In the genomic region with DNA sequence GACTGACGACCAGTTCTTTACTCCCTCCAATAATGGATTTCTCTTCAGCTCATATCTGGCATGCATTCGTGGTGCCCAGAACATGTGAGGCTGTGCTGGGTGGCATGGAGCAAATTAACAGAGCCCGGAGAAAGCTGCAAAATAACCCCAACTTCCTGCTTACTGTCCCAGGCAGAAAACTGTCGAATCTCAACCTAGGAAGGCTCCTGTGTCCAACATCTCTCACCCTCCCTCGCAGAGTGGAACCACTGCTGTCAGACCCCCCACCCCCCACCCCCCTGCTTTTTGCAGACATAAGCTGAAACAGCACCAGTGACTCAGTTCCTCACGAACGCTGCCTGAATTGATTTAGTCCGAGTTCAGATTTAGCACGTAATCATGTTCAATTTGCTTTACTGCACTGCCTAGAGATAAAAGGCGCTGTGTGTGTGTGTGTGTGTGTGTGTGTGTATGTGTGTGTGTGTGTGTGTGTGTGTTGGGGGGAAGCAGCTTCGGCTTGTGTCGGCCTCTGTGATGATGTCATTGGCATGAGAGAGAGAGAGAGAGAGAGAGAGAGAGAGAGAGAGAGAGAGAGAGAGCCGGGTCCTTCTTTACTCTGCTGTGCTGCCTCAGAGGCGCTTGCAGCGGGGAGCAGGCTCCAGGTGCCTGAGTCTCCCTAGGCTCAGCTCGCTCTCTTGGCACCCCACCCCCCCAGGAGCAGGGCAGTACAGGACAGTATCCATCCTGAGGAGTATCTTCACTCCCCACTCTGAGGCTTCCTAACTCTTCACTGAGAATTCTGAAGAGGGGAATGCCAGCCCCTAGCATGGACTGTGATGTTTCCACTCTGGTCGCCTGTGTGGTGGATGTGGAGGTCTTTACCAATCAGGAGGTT, we compare ENCODE assay signal across 8 mouse cellular contexts.
DNase-seq lines count a peak whose midpoint lies in the region; ATAC-seq and TF ChIP-seq lines count a peak whose summit lies in the region.

No protein-coding gene starts in this region.

- H3K4me3 ChIP-seq in heart, embryonic 10.5 days, result peak overlapping the region; percentile 38
- peak overlapping the region; percentile 18; the same call in 1 of the 2 replicates for H3K4me3 ChIP-seq in forebrain, embryonic 10.5 days

- TF ChIP-seq CTCF in brain, embryonic 14.5 days (IDR thresholded peaks at IDR 0.05; ENCODE audit: borderline replicate concordance, extremely low read depth, insufficient read depth, insufficient read length), result no peak

- 43% methylated on average over 16 of the region's 17 CpGs for WGBS in heart, embryonic 10.5 days
- WGBS in forebrain, embryonic 10.5 days, result 55% methylated on average over 16 of the region's 17 CpGs

- peaks cover 16% of the 10 kb centered on the region for H3K4me1 ChIP-seq in heart, embryonic 10.5 days
- H3K4me1 ChIP-seq in forebrain, embryonic 10.5 days, result peaks cover 24% of the 10 kb centered on the region

- ATAC-seq in monocyte, adult 5-6 weeks (replicated peaks; ENCODE audit: insufficient number of reproducible peaks, low FRiP score, low TSS enrichment, poor library complexity, severe bottlenecking), result no peak

- DNase-seq in heart, embryonic 10.5 days (ENCODE audit: low spot score), result no peak
- DNase-seq in heart, adult 9 months (ENCODE audit: low spot score in 2 of 2), result no peak
- peak; percentile 84 for DNase-seq in brain, embryonic 14.5 days (ENCODE audit: low read depth)
- no peak for DNase-seq in forebrain, embryonic 10.5 days (ENCODE audit: extremely low spot score, low spot score)
- DNase-seq in layer of hippocampus, adult 8-10 months (ENCODE audit: low spot score in 2 of 2), result peak; percentile 15
- peak; percentile 19 for DNase-seq in neural tube, embryonic 10.5 days (ENCODE audit: extremely low spot score, low spot score)
- no peak for DNase-seq in urinary bladder, postnatal 10 days (ENCODE audit: low spot score)

- no peaks in the 10 kb centered on the region for H3K36me3 ChIP-seq in heart, embryonic 10.5 days
- no peaks in the 10 kb centered on the region for H3K36me3 ChIP-seq in forebrain, embryonic 10.5 days (replicated peaks)

- no peaks in the 10 kb centered on the region for H3K27me3 ChIP-seq in heart, embryonic 10.5 days (ENCODE audit: insufficient read depth, poor library complexity, severe bottlenecking)
- no peaks in the 10 kb centered on the region for H3K27me3 ChIP-seq in forebrain, embryonic 10.5 days (ENCODE audit: poor library complexity, severe bottlenecking)

- peak overlapping the region; percentile 74 for H3K27ac ChIP-seq in heart, embryonic 10.5 days
- H3K27ac ChIP-seq in forebrain, embryonic 10.5 days, result peak overlapping the region; percentile 58

- no peaks in the 10 kb centered on the region for H3K9me3 ChIP-seq in heart, embryonic 10.5 days
- H3K9me3 ChIP-seq in forebrain, embryonic 10.5 days, result no peaks in the 10 kb centered on the region

- TF ChIP-seq POLR2A in brain, embryonic 14.5 days (IDR thresholded peaks at IDR 0.05; ENCODE audit: borderline replicate concordance, extremely low read depth, insufficient read depth, insufficient read length, poor library complexity, severe bottlenecking), result peak; percentile 30; the same call in 1 of the 2 replicates

Comparison
In these comparisons a context has a peak if more than half of its experiments do, and no peak if none do; other contexts are left out.
1. DNase-seq: peak in brain, embryonic 14.5 days (single experiment), layer of hippocampus, adult 8-10 months (2 of 2) and neural tube, embryonic 10.5 days (single experiment); none in heart, embryonic 10.5 days (single experiment), heart, adult 9 months (0 of 2), forebrain, embryonic 10.5 days (single experiment) and urinary bladder, postnatal 10 days (single experiment).